Mouse (Mus musculus): ENCODE results near the gene Ndn.

GRCm38 (mm10) chr7:62345411-62345810 lies 958 bp upstream of the Ndn start:
- TF ChIP-seq CTCF (IDR thresholded peaks at IDR 0.05; ENCODE audit: low read depth), result no peak
- no peak for TF ChIP-seq EP300 (IDR thresholded peaks at IDR 0.05; ENCODE audit: low read depth)
